Mouse (Mus musculus): ENCODE data around the gene Ccdc36.
A peak's percentile ranks its signal among the peaks of the same experiment; 100 is the strongest.

The Ccdc36 gene

GRCm38 (mm10) chr9:108441236-108441919 lies 13.1 kb upstream of the Ccdc36 start:
- peak; percentile 37 for DNase-seq

GRCm38 (mm10) chr9:108440485-108440884 lies 12.2 kb upstream of the Ccdc36 start:
- DNase-seq: no peak

DNA sequence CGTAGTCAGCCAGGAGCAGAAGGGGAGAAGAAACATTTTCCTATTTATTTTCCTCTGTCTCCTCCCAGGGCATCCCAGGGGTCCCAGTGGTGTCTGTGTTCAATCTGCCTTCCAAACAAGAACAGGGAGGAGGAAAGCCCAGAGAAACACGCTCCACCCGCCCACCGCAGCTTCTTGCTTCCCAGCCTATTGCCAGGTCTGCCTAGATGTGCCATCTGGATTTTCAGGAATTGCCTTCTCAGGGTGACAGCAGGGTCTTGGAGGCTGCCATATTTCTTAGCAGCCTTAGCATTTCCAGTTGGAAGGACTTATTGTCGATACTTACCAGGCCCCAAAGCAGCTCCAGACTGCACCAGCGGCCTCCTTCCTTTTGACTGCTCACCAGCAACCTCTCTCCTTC lies 10.9 kb upstream of the Ccdc36 start:
- DNase-seq: no peak

DNA sequence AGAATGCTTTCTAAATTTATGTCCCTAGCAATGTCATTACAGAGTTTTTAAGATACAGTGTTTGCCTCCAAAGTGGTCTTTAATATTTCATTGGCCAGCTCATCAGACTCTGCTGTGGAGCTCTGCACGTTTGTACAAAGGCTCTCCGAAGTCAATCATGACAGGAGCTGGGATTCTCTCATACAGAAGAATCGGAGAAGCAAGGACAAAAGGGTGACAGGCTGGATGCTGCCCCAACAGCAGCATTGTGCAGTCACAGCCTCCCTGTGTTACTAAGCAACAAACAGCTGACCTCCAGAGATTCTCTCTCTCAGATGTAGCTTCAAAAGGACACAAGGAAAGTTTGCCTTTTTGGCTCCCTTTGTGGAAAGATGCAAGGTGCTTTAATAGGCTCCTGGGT lies 7.9 kb upstream of the Ccdc36 start, which contains the start of gene BC048562:
TSS of gene BC048562 (plus strand) at position 301 of the 400 bp plus-strand sequence.
- DNase-seq: no peak

- DNase-seq: no peak
Measured at GRCm38 (mm10) chr9:108431431-108432067, 3.3 kb upstream of the Ccdc36 start.

- peak; percentile 18 for DNase-seq
Measured at GRCm38 (mm10) chr9:108412221-108412620, 16.1 kb downstream of the Ccdc36 start.

DNA sequence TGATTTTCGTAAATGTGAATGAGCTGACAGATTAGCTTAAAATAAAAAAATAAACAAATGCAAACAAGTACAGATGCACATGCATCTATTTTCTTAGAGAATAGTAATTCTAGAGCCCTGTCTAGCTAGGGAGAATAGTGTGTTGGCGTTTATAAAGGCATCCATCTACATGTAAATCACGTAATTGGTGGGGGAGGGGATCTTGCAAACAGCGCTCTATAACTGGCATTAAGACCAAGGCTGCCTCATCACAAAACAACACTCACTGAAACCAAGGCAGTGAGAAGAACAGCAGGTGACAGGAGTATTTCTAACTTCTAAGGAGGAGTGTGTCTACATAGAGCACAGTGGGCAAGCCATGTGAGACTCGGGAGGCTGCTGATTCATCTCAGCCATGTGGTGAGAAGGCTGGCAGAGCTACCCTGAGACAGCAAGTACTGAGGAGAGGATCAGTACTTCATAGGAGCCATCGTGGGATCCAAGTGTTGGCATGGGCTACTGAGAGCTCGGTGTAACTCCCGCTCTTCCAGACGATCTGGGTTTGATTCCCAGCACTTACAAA lies 16.8 kb downstream of the Ccdc36 start:
- no peak for DNase-seq

GRCm38 (mm10) chr9:108409535-108409934 lies 18.7 kb downstream of the Ccdc36 start:
- DNase-seq: no peak

DNA sequence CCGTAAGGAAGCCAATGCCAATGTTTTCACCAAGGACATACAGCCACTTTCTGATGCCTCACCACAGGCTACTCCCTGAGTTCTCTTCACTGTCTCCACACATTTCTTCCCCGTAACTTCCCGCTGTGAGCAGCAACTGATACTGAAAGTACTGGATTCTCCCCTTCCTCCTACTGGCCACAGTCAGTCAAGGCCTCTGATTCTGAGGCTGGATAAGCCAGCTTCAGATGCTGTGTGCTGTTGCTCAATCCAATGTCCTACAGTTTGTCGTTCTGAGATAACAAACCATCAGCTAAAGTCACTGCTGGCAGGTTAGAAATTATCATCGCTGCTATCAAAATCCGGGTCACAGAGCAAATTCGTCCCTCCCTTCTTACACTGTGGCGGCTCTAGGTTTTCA lies 23.8 kb downstream of the Ccdc36 start:
- DNase-seq: no peak

DNA sequence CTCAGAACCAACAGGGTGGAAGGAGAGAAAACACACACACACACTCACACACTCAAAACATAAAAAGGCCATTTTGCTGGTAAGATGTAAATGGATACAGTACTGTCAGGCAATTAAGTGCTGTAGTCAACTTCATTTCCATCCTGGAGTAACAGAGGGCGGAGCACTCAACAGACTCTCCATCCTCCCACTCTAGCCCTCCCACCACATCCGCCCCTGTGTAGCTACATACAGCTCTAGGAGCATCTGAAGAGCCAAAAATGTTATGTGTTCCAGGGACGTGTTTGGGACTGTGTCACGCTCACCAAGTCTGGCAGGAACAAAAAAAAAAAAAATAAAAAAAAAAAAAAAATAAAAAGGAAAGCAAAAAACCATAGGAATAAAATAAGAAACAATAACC lies 25.2 kb downstream of the Ccdc36 start:
- DNase-seq: no peak

DNA sequence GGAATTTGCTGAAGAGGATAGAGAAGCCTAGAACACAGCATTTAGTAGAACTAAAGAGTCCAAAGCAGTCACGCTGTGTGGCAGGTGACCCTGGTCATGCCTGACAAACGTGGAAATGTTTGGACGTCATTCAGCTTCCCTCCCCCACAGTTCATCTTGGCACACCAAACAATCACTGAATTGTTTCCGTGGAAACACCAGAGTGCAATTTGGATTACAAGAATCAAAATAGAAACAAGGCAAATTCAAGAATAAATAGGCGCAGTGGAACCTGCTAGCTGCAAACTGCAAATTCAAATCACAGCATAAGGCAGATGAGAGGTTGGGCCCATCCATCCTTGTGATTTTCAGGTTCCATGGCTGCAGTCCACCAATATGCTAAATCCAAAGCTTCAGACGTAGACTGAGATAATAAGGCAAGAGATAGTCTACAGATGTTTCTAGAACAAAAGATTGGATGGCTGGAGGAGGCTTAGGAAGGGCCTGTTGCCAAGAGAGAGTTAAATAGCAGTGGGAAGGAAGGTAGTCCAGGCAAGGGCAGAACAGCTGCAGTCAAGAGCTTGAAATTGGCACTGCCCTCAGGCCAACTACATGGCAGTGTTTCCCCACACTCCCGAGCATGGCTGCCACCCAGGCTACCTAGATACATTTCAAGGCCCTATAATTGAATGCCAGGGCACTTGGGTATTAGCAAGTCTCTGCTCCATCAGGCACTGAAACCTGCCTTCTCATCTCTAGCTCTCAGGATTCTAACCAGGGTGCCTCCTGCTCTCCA lies 26.9 kb downstream of the Ccdc36 start:
- peak; percentile 59 for DNase-seq

DNA sequence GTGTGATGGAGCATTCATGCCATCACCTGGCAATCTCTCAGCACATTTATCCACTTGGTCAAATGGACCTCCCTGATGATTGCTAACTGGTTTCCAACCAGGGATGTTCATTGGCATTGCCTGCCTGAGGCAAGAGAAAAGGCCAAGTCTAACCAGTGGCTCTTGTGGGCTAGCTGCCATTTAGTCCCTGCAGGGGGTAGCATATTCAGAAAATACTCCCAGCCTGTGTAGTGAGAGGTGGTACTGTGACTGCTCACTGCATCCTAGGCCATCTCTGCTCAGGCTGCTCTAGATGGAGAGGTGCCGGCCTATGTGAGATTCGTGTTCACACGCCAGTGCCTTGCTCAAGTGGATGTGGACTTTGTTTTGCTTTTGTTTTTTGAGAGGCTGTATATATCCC lies 30.0 kb downstream of the Ccdc36 start:
- DNase-seq: peak; percentile 25

DNA sequence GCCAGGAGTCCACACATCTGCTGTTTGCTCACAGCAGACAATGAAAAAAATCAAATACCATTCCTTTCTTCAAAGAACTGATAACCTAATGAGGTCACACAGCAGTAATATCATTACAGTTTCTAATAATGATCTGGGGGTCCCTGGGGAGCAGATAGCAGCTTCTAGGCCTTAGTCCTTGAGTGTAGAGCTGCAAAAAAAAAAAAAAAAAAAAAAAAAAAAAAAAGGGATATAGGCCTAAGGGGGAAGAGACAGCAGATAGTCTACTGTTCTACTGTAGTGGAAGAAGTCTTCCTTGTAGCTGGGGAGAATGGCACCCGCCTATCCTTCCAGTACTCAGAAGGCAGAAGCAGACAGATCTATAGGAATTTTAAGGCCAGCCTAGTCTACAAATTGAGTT lies 32.9 kb downstream of the Ccdc36 start:
- DNase-seq: no peak

DNA sequence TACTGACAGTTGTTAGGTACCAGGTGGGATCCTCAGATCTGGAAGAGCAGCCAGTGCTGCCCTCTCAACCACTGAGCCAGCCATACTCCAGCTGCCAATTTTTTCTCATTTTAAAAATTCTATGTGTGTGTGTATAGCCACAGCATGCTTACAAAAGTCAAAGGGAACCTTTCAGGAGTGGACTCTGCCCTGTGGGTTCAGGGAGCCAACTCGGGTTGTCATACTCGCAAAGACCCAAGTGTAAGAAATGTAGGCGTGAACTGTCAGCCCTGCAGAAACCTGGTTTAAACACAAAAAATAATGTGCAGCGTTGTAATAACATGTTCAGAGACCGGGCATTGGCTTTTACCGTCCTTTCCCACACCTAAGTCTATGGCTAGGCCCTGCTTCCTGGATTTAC lies 34.1 kb downstream of the Ccdc36 start:
- no peak for DNase-seq

DNA sequence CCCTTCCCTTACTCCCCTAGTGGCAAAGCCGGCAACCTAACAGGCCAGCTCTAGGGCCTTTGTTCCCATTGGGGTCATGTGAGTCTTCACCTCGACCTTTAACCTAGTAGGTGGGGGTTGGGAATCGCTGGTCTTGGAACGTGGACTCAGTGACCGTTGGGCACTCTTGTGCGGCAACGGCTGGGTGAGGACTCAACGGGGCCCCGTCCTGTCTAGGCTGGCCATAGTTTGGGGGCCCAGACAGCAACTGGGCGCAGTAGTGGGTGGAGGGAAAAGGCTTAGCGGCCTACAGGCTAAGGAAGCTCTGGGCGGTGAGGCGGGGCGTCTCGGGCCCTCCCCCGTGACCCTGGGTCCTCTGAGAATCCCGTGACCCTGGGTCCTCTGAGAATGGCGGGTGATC lies 35.6 kb downstream of the Ccdc36 start, which contains the start of gene 1700102P08Rik:
TSS of gene 1700102P08Rik (plus strand) at position 130 of the 400 bp plus-strand sequence.
- no peak for DNase-seq

DNA sequence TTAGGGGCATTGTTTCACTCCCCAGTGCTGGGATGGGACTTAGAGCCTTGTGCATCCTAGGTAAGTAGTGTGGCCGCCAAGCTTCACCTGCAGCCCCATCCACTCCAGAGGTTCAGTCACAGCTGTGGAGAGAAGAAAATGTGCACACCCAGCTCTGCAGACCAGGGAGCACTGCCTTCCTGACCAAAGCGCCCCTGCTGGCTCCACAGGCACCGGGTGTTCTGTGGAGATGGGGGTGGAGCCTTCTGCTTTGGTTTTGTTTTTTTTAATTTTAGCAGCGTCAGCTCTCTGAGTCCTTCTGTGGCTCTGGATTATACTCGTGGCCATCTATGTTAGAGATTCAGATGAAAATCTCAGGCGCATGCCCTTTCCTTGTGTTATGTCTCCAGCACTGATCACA lies 39.1 kb downstream of the Ccdc36 start:
- no peak for DNase-seq

- no peak for DNase-seq
Measured at GRCm38 (mm10) chr9:108388601-108389000, 39.7 kb downstream of the Ccdc36 start.

DNA sequence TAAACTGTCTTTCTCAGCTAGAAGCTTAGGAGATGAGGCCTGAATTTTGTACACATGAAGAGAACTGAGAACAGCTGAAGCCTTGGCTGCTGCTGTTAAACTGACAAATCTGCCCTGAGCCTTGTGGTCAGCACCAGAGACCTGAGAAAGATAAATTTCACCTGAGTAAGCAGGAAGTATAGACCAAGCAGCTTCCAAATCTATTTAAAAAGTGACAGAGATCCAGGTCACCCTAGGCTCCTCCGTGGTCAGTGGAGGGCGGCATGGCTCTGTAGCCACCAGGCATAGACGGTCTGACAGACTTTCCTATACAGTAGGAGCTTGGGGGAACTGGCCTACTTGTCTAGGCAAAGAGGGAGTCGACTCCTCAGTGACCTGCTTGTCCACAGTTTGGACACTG lies 41.5 kb downstream of the Ccdc36 start:
- DNase-seq: no peak

DNA sequence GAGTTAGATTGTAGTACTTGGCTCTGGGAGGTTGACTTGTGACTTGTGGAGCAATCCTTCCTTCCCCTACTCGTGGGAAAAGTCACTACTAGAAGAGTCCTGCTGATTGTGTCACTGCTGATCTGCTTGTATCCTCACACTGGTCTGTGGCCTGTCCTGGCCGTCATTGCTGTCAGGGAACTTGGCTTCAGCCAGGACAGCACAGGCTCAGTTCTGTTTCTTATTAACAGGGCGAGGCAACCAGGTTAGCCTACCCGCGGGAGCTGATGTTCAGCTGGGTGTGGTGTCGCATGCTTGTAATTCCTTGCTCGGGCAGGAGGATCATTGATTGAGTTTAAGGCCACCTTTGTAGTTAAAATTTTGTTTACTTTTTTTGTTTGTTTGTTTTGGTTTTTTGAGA lies 43.3 kb downstream of the Ccdc36 start:
- no peak for DNase-seq

- no peak for DNase-seq
Measured at GRCm38 (mm10) chr9:108381382-108381781, 46.9 kb downstream of the Ccdc36 start.

- no peak for DNase-seq
Measured at GRCm38 (mm10) chr9:108379294-108379693, 49.0 kb downstream of the Ccdc36 start.

- DNase-seq: no peak
Measured at GRCm38 (mm10) chr9:108378736-108379135, 49.5 kb downstream of the Ccdc36 start.

GRCm38 (mm10) chr9:108378234-108378633 lies 50.0 kb downstream of the Ccdc36 start:
- DNase-seq: no peak

Data from cerebellum, adult 9-10 months (tissue).